Mouse (Mus musculus): ENCODE results near the gene Ap5m1. TPM values are rescaled to one million over a fixed set of nuclear protein-coding genes. Genes with fewer than 3 reads are reported as not detected.

Ap5m1 gene
- polyA plus RNA-seq (2015; fragmentation: Nextera tagmentation; extraction: Ambion mirVana): 19.7 and 20.2 TPM in 2 replicates

DNA sequence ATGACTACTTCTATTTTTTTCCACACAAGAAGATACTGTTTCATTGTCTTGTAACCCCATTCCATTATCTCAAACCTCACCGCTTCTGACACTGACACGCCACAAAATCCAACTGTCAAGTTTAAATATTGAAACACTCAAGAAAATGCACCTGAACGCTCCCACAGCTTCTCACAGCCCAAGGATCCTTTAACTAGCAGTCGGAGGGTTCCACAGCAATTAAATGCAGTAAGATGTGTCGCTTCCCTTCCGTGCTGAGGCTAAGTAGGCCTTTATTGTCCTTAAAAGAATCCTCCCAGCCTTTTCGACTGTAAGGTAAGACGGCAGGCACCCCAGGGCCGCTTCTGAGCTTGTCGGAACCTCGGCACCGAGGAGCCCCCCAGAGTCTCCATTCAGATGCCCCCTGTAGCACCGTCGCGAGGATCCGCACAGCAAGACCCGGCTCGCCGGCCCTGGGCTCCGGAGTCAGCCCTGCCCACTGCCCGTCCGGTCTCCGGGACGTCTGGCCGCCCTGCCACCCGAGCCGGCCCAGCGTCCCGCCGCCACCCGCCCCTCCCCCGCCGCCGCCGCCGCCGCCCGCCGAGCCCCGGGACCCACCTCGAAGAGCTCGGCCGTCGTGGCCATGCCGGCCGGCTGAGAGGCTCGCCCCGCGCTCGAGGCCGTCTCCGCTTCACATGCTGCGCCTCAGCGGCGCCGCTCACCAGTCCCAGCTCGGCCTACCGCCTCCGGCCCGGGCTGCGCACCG, at the start of gene Ap5m1:
Gene Ap5m1, plus strand, starts transcription at position 569 of the 745 bp plus-strand sequence.
- no peaks in the 10 kb centered on the region for H3K27me3 ChIP-seq (replicated peaks; ENCODE audit: control insufficient read depth, insufficient read depth, low read length)
- peak; percentile 59 for ATAC-seq
- WGBS: 1% methylated on average over 42 of the region's 62 CpGs
- peak within 1 kb of the TSS; percentile 73 for H3K4me2 ChIP-seq (ENCODE audit: low read length)
- H3K4me1 ChIP-seq (ENCODE audit: control insufficient read depth, insufficient read depth, low read depth, low read length): peaks cover 20% of the 10 kb centered on the region
- peak within 1 kb of the TSS; percentile 99 for H3K27ac ChIP-seq (ENCODE audit: low read depth, low read length)
- no peaks in the 10 kb centered on the region for H3K9me3 ChIP-seq (ENCODE audit: control insufficient read depth, low read length)
- H3K36me3 ChIP-seq (ENCODE audit: control insufficient read depth, insufficient read depth, low read length): no peaks in the 10 kb centered on the region
- H3K9ac ChIP-seq (ENCODE audit: low read depth, low read length): peak within 1 kb of the TSS; percentile 98
- H3K4me3 ChIP-seq (ENCODE audit: low read length): peak within 1 kb of the TSS; percentile 95

DNA sequence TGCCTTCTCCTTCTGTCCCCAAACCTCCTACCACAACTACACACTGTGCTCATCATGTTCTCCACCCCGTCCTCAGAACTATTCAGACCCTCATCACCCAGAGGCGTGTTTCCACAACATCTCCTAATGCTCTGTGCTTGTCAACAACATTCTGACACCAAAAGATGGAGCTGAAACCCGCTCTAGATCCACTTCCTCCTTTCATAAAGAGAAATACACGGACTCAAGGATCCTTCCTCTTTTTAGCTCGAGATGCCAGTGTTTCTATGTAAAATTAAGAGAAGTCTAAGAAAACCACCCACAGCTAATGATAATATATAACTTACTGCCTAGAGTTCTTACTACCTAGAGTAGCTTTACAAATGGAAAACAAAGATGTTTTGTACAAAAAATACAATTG, 46.1 kb upstream of the Ap5m1 start:
- Histone ChIP-seq H3K9me3 (ENCODE audit: control insufficient read depth, low read length) (no peaks in the 10 kb centered on the region), H3K4me2 (ENCODE audit: low read length) (no peak overlapping the region), H3K9ac (ENCODE audit: low read depth, low read length) (no peak overlapping the region), H3K4me1 (ENCODE audit: control insufficient read depth, insufficient read depth, low read depth, low read length) (no peaks in the 10 kb centered on the region), H3K4me3 (ENCODE audit: low read length) (no peak overlapping the region), H3K27ac (ENCODE audit: low read depth, low read length) (no peak overlapping the region), H3K36me3 (ENCODE audit: control insufficient read depth, insufficient read depth, low read length) (peaks cover 8% of the 10 kb centered on the region), H3K27me3 (replicated peaks; ENCODE audit: control insufficient read depth, insufficient read depth, low read length) (no peaks in the 10 kb centered on the region)
- WGBS: 95% methylated on average over 5 of the region's 5 CpGs
- ATAC-seq: no peak

DNA sequence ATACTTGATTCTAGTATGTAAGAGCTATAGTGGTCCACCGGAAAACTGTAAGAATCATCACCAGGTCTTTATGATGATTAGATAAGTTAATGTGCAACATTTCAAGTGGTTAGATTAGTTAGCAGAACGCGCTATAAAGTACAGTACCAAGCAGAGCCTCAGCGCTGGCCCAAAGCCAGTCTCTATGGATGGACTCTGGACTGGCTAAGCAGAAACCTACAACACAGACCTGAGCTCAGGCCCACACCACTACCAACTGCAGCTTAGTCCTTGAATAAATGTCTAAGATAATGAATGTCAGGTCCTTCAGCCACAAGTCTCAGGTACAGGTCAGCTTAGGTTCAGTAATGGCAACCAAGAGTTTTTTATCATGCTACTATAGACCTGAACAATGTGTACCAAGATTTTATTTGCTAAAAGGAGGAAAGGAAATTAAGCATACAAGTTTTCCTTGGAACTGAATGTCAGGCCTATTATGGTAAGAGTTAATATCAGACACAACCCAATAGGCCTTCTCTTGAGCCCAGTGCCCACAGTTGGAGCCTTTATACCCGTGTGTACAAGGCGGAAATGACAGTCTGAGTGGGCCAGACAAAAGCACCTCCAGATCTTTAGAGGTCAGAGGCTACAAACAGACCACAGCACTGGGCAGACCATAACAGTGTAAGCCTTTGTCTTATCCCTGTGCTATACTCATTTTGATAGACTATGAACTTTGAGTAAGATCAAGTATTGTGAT, 38.7 kb upstream of the Ap5m1 start:
- H3K36me3 ChIP-seq (ENCODE audit: control insufficient read depth, insufficient read depth, low read length): peaks cover 8% of the 10 kb centered on the region
- no peak overlapping the region for H3K27ac ChIP-seq (ENCODE audit: low read depth, low read length)
- H3K9ac ChIP-seq (ENCODE audit: low read depth, low read length): no peak overlapping the region
- no peaks in the 10 kb centered on the region for H3K27me3 ChIP-seq (replicated peaks; ENCODE audit: control insufficient read depth, insufficient read depth, low read length)
- H3K4me3 ChIP-seq (ENCODE audit: low read length): no peak overlapping the region
- no peaks in the 10 kb centered on the region for H3K4me1 ChIP-seq (ENCODE audit: control insufficient read depth, insufficient read depth, low read depth, low read length)
- peak; percentile 61 for ATAC-seq
- no peak overlapping the region for H3K4me2 ChIP-seq (ENCODE audit: low read length)
- no peaks in the 10 kb centered on the region for H3K9me3 ChIP-seq (ENCODE audit: control insufficient read depth, low read length)
- WGBS: 91% methylated on average over 6 of the region's 6 CpGs

DNA sequence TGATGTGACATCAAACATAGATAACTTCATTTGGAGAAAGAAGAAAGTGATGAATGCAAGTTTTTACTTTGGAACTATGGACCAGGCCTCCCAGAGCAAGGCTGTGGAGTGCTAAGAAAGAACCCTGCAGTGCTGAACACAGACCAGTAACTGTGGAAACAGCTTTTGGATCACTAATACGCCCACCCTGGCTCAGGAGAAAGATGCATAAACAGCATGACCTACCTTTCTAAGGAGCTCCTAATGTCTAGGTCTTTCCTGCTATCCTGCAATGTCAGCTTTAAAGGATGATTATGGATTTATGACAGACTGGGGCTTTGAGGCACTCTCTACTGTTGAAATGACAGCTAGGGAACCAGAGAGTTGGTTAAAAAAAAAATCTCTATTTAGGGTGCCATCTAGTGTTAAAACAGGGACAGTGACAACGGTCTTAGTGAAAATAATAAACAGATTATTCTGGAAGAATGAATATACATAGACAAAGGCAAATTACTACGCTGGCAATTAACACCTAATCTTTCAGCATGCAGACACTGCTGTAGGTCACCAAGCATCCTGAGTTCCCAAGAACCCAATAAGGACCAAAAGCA, 38.0 kb upstream of the Ap5m1 start:
- Histone ChIP-seq H3K9ac (ENCODE audit: low read depth, low read length) (no peak overlapping the region), H3K27ac (ENCODE audit: low read depth, low read length) (no peak overlapping the region), H3K4me3 (ENCODE audit: low read length) (no peak overlapping the region), H3K4me2 (ENCODE audit: low read length) (no peak overlapping the region), H3K4me1 (ENCODE audit: control insufficient read depth, insufficient read depth, low read depth, low read length) (no peaks in the 10 kb centered on the region), H3K27me3 (replicated peaks; ENCODE audit: control insufficient read depth, insufficient read depth, low read length) (no peaks in the 10 kb centered on the region), H3K36me3 (ENCODE audit: control insufficient read depth, insufficient read depth, low read length) (peaks cover 8% of the 10 kb centered on the region), H3K9me3 (ENCODE audit: control insufficient read depth, low read length) (no peaks in the 10 kb centered on the region)
- peak; percentile 65 for ATAC-seq
- 62% methylated on average over 3 of the region's 3 CpGs for WGBS

DNA sequence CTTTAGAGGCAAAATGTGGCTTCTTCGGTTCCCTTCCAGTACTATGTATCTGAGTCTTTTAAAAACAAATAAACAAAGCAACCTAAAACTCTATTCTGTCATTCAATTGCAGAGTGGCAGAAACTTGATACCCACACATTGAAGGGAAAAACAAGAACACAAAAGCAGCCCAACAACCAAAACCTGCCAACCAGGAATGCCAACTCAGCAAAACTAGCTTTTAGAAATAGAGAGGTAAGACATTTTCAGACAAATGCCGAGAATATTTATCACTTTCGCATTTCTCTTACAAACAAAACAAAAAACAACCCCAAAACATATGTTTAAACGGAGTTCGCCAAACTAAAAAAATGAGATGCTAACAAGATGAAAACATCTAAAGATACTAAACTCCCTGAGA, 36.9 kb upstream of the Ap5m1 start:
- 93% methylated on average over 5 of the region's 5 CpGs for WGBS
- no peak overlapping the region for H3K4me2 ChIP-seq (ENCODE audit: low read length)
- H3K4me1 ChIP-seq (ENCODE audit: control insufficient read depth, insufficient read depth, low read depth, low read length): no peaks in the 10 kb centered on the region
- H3K36me3 ChIP-seq (ENCODE audit: control insufficient read depth, insufficient read depth, low read length): peaks cover 9% of the 10 kb centered on the region
- H3K27ac ChIP-seq (ENCODE audit: low read depth, low read length): no peak overlapping the region
- no peak for ATAC-seq
- H3K27me3 ChIP-seq (replicated peaks; ENCODE audit: control insufficient read depth, insufficient read depth, low read length): no peaks in the 10 kb centered on the region
- H3K4me3 ChIP-seq (ENCODE audit: low read length): no peak overlapping the region
- H3K9ac ChIP-seq (ENCODE audit: low read depth, low read length): no peak overlapping the region
- no peaks in the 10 kb centered on the region for H3K9me3 ChIP-seq (ENCODE audit: control insufficient read depth, low read length)

DNA sequence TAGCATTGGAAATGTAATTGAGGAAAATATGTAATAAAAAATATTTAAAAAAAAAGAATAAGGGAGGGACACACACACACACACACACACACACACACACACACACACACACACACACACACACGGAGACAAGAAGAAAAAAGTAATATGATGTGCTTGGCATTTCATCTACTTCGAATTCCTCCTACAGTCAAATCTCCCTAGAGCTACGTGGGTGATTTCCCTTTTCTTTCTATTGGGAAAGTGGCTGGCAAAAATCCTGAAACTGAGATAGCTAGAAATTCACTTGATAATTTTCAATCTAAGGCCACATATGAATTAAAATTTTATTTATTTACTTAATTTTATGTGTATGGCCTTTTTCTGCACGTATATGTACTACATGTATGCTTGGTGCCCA, 20.3 kb upstream of the Ap5m1 start:
- Histone ChIP-seq H3K27ac (ENCODE audit: low read depth, low read length) (no peak overlapping the region), H3K36me3 (ENCODE audit: control insufficient read depth, insufficient read depth, low read length) (peaks cover 4% of the 10 kb centered on the region; the same call in 1 of the 2 replicates), H3K4me2 (ENCODE audit: low read length) (no peak overlapping the region), H3K9ac (ENCODE audit: low read depth, low read length) (no peak overlapping the region), H3K4me3 (ENCODE audit: low read length) (no peak overlapping the region), H3K4me1 (ENCODE audit: control insufficient read depth, insufficient read depth, low read depth, low read length) (no peaks in the 10 kb centered on the region), H3K9me3 (ENCODE audit: control insufficient read depth, low read length) (no peaks in the 10 kb centered on the region), H3K27me3 (replicated peaks; ENCODE audit: control insufficient read depth, insufficient read depth, low read length) (no peaks in the 10 kb centered on the region)
- 94% methylated on average over 4 of the region's 4 CpGs for WGBS
- no peak for ATAC-seq

DNA sequence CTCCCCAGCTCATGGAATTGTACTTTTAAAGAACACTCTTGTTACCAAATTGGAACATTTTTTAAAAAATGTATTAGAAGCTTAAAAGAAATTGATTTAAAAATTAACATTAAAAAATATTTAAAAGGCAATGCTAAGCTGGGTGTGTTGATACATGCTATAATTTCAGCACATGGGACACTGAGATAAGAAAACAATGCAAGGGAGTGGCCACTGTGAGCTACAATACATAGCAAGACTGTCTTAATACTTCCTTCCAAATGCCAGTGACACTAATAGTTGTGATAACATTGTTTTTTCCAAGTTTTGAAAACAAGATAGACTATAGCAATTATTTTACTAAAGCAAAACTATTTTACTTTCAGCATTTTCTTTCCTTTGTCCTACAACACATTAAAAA, 16.4 kb upstream of the Ap5m1 start:
- Histone ChIP-seq H3K9ac (ENCODE audit: low read depth, low read length) (no peak overlapping the region), H3K36me3 (ENCODE audit: control insufficient read depth, insufficient read depth, low read length) (peaks cover 6% of the 10 kb centered on the region), H3K4me3 (ENCODE audit: low read length) (no peak overlapping the region), H3K27ac (ENCODE audit: low read depth, low read length) (no peak overlapping the region), H3K4me2 (ENCODE audit: low read length) (no peak overlapping the region), H3K9me3 (ENCODE audit: control insufficient read depth, low read length) (no peaks in the 10 kb centered on the region), H3K4me1 (ENCODE audit: control insufficient read depth, insufficient read depth, low read depth, low read length) (no peaks in the 10 kb centered on the region), H3K27me3 (replicated peaks; ENCODE audit: control insufficient read depth, insufficient read depth, low read length) (no peaks in the 10 kb centered on the region)
- no peak for ATAC-seq

DNA sequence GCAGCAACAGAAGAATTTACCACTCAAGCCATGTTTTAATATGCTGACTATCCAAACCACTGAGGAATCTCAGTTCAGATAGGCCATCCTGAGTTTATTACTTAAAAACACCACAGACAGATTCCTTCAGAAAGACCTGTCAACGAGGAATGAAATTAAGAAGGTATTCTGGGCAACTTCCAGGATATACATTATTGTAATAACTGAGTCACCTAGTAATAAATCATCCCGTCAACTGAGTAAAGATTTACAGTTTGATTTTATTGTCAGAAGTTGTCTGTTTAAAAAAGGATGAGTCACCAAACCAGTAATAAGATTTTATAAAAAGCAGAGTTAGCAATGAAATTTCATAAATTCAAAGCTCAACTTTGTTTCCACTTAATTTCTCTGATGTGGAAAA, 2.1 kb upstream of the Ap5m1 start:
- H3K27ac ChIP-seq (ENCODE audit: low read depth, low read length): no peak overlapping the region
- no peak overlapping the region for H3K9ac ChIP-seq (ENCODE audit: low read depth, low read length)
- no peak for ATAC-seq
- H3K27me3 ChIP-seq (replicated peaks; ENCODE audit: control insufficient read depth, insufficient read depth, low read length): no peaks in the 10 kb centered on the region
- H3K4me2 ChIP-seq (ENCODE audit: low read length): no peak overlapping the region
- no peaks in the 10 kb centered on the region for H3K9me3 ChIP-seq (ENCODE audit: control insufficient read depth, low read length)
- no peak overlapping the region for H3K4me3 ChIP-seq (ENCODE audit: low read length)
- peaks cover 20% of the 10 kb centered on the region for H3K4me1 ChIP-seq (ENCODE audit: control insufficient read depth, insufficient read depth, low read depth, low read length)
- H3K36me3 ChIP-seq (ENCODE audit: control insufficient read depth, insufficient read depth, low read length): no peaks in the 10 kb centered on the region
- WGBS: 79% methylated on average over 2 of the region's 2 CpGs

DNA sequence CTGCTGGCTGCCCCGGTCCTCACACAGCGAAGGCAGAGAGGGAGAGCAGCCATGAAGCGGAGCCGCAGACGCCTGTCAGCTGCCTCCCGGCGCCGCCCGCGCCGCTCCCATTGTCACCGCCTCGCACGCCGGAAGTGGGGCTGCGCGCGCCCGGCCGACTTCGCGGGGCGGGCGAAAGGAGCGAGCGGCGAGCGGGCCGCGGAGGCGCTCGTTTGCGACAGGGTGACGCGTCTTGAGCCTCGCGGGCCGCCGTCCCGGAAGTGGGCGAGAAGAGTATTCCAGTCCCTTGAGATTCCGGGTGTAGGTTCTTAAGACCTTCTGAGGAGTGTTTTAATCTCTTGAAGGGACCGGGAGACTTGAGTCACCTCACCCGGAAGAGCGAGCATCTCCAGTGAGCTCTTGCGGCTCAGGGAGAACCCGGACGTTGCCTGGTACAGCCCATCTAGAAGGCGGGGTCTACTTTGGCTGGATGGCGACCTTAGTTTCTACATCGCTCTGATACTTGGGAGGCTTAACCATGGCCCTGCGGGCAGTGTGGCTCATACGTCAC, 452 bp downstream of the Ap5m1 start, which contains the start of gene Exoc5:
Gene Exoc5, minus strand, starts transcription at position 380 of the 550 bp plus-strand sequence.
- H3K36me3 ChIP-seq (ENCODE audit: control insufficient read depth, insufficient read depth, low read length): no peaks in the 10 kb centered on the region
- H3K9ac ChIP-seq (ENCODE audit: low read depth, low read length): peak within 1 kb of the TSS; percentile 98
- no peaks in the 10 kb centered on the region for H3K27me3 ChIP-seq (replicated peaks; ENCODE audit: control insufficient read depth, insufficient read depth, low read length)
- peak within 1 kb of the TSS; percentile 73 for H3K4me2 ChIP-seq (ENCODE audit: low read length)
- no peaks in the 10 kb centered on the region for H3K9me3 ChIP-seq (ENCODE audit: control insufficient read depth, low read length)
- H3K4me3 ChIP-seq (ENCODE audit: low read length): peak within 1 kb of the TSS; percentile 95
- H3K4me1 ChIP-seq (ENCODE audit: control insufficient read depth, insufficient read depth, low read depth, low read length): peaks cover 20% of the 10 kb centered on the region
- ATAC-seq: peak; percentile 97
- WGBS: under 1% methylated on average over 53 of the region's 53 CpGs
- H3K27ac ChIP-seq (ENCODE audit: low read depth, low read length): peak within 1 kb of the TSS; percentile 99

All from hindbrain, embryonic 16.5 days (tissue).